Mouse (Mus musculus): ENCODE measurements around the gene Adcy2.

Adcy2 gene

GRCm38 (mm10) chr13:68998918-68999801 lies at the start of gene Adcy2:
Gene Adcy2, minus strand, starts transcription at chr13:68999541.
- peak; percentile 48 to 65 for DNase-seq

- DNase-seq, result no peak
Observed at GRCm38 (mm10) chr13:69036991-69037597, 37.8 kb upstream of the Adcy2 start.

GRCm38 (mm10) chr13:69034621-69035020 lies 35.3 kb upstream of the Adcy2 start:
- no peak for DNase-seq

GRCm38 (mm10) chr13:69033532-69033931 lies 34.2 kb upstream of the Adcy2 start:
- no peak for DNase-seq

GRCm38 (mm10) chr13:69029078-69029757 lies 29.9 kb upstream of the Adcy2 start:
- no peak for DNase-seq

- no peak for DNase-seq
Observed at GRCm38 (mm10) chr13:69024964-69025363, 25.6 kb upstream of the Adcy2 start.

- DNase-seq, result no peak
Observed at GRCm38 (mm10) chr13:69023239-69023638, 23.9 kb upstream of the Adcy2 start.

- no peak for DNase-seq
Observed at GRCm38 (mm10) chr13:69020574-69020973, 21.2 kb upstream of the Adcy2 start.

GRCm38 (mm10) chr13:69006915-69007314 lies 7.6 kb upstream of the Adcy2 start:
- peak; percentile 73 to 77 for DNase-seq

- peak in 1 of 2 experiments; percentile 19 for DNase-seq
Observed at GRCm38 (mm10) chr13:69006091-69006490, 6.8 kb upstream of the Adcy2 start.

GRCm38 (mm10) chr13:69004406-69004805 lies 5.1 kb upstream of the Adcy2 start:
- no peak for DNase-seq

GRCm38 (mm10) chr13:69002631-69003030 lies 3.3 kb upstream of the Adcy2 start:
- no peak for DNase-seq

- DNase-seq, result peak; percentile 64 to 71
Observed at GRCm38 (mm10) chr13:69002173-69002572, 2.8 kb upstream of the Adcy2 start.

- no peak for DNase-seq
Observed at GRCm38 (mm10) chr13:68999826-69000225, 485 bp upstream of the Adcy2 start.

- DNase-seq, result peak in 1 of 2 experiments; percentile 15
Observed at GRCm38 (mm10) chr13:68998558-68998917, 803 bp downstream of the Adcy2 start.

GRCm38 (mm10) chr13:68997821-68998551 lies 1.4 kb downstream of the Adcy2 start:
- no peak for DNase-seq

- no peak for DNase-seq
Observed at GRCm38 (mm10) chr13:68997386-68997785, 2.0 kb downstream of the Adcy2 start.

- peak; percentile 55 to 60 for DNase-seq
Observed at GRCm38 (mm10) chr13:68996661-68997060, 2.7 kb downstream of the Adcy2 start.

- peak in 1 of 2 experiments; percentile 26 for DNase-seq
Observed at GRCm38 (mm10) chr13:68985789-68986188, 13.6 kb downstream of the Adcy2 start.

- peak in 1 of 2 experiments; percentile 7 for DNase-seq
Observed at GRCm38 (mm10) chr13:68984000-68984399, 15.3 kb downstream of the Adcy2 start.

GRCm38 (mm10) chr13:68981048-68981447 lies 18.3 kb downstream of the Adcy2 start:
- DNase-seq, result no peak

GRCm38 (mm10) chr13:68973143-68973542 lies 26.2 kb downstream of the Adcy2 start:
- DNase-seq, result no peak

- no peak for DNase-seq
Observed at GRCm38 (mm10) chr13:68961580-68961979, 37.8 kb downstream of the Adcy2 start.
